Mouse (Mus musculus) WW6 (cell line): ENCODE data around the gene Ndufs3.

Experiments
- DNase-seq: peaks from one replicate; pipeline ENCODE4 v3.0.0-alpha.2; 2013; ENCODE audit warnings: low read depth, low spot score

Gene Ndufs3

GRCm38 (mm10) chr2:90850401-90850800 lies 54.2 kb downstream of the Ndufs3 start:
- DNase-seq: no peak

GRCm38 (mm10) chr2:90848331-90848730 lies 56.3 kb downstream of the Ndufs3 start:
- no peak for DNase-seq

GRCm38 (mm10) chr2:90847681-90848050 lies 57.0 kb downstream of the Ndufs3 start:
- DNase-seq: no peak

- DNase-seq: peak; percentile 87
These were observed 57.5 kb downstream of the Ndufs3 start, which contains the start of gene Mtch2 for GRCm38 (mm10) chr2:90846955-90847680. Mtch2 (plus strand) TSS chr2:90847155.

GRCm38 (mm10) chr2:90846597-90846954 lies 58.1 kb downstream of the Ndufs3 start:
- DNase-seq: no peak

GRCm38 (mm10) chr2:90846171-90846570 lies 58.5 kb downstream of the Ndufs3 start:
- no peak for DNase-seq

- DNase-seq: no peak
These were observed 59.4 kb downstream of the Ndufs3 start for GRCm38 (mm10) chr2:90845234-90845633.
